27 mouse cellular contexts compared by ENCODE assay signal in genomic region chr10:95976798-95977197, GRCm38 (mm10). TPM values are rescaled to one million over a fixed set of nuclear protein-coding genes. Genes with fewer than 3 reads are reported as not detected.
DNase-seq lines count a peak whose midpoint lies in the region; ATAC-seq and TF ChIP-seq lines count a peak whose summit lies in the region.
"Had no signal": no experiment of that assay in that cellular context is flagged by ENCODE, and none has a peak within 500 bp of the region (broad histone marks: within the 10 kb centered on the region; RNA-seq: fewer than 3 reads in every experiment).

No protein-coding gene starts in this region.

- no peak overlapping the region for H3K4me3 ChIP-seq in ES-Bruce4 (ENCODE audit: low read depth, low read length)
- no peak overlapping the region for H3K4me3 ChIP-seq in ES-E14 (ENCODE audit: insufficient read depth in 1 of 2, low read depth in 1 of 2, low read length in 2 of 2, poor library complexity in 1 of 2, severe bottlenecking in 1 of 2)
- H3K4me3 ChIP-seq: embryonic facial prominence, embryonic 13.5 days; embryonic facial prominence, embryonic 15.5 days; erythroblast, embryonic 14.5 days; forebrain, embryonic 10.5 days; forebrain, embryonic 13.5 days; forebrain, embryonic 15.5 days had no signal

- ATAC-seq in frontal cortex, adult (ENCODE audit: low TSS enrichment), result no peak
- ATAC-seq: activated CD4-positive, CD25-positive, alpha-beta regulatory T cell, adult 4 months; CD4-positive, CD25-positive, alpha-beta regulatory T cell, adult 4 months; forebrain, embryonic 13.5 days; forebrain, embryonic 15.5 days; forebrain, postnatal 0 days had no signal

- H3K36me3 ChIP-seq in ES-Bruce4 (ENCODE audit: control insufficient read depth, insufficient read depth, low read length, poor library complexity, severe bottlenecking) (no peaks in the 10 kb centered on the region), ES-E14 (ENCODE audit: control insufficient read depth, insufficient read depth, low read length, poor library complexity, severe bottlenecking) (no peaks in the 10 kb centered on the region)

- H3K27ac ChIP-seq in ES-Bruce4 (ENCODE audit: insufficient read depth, low read length) (no peak overlapping the region), ES-E14 (ENCODE audit: insufficient read depth, low read depth, low read length, poor library complexity, severe bottlenecking) (no peak overlapping the region)
- H3K27ac ChIP-seq: embryonic facial prominence, embryonic 13.5 days; embryonic facial prominence, embryonic 15.5 days; forebrain, embryonic 10.5 days; forebrain, embryonic 13.5 days; forebrain, embryonic 15.5 days had no signal

- H3K9ac ChIP-seq in ES-Bruce4 (ENCODE audit: low read depth, poor library complexity, severe bottlenecking), result no peak overlapping the region
- H3K9ac ChIP-seq in ES-E14 (ENCODE audit: insufficient read depth, low read depth, low read length, poor library complexity, severe bottlenecking), result no peak overlapping the region
- H3K9ac ChIP-seq: embryonic facial prominence, embryonic 13.5 days; embryonic facial prominence, embryonic 15.5 days; forebrain, embryonic 13.5 days; forebrain, embryonic 15.5 days; forebrain, postnatal 0 days had no signal

- no peak for TF ChIP-seq POLR2A in ES-Bruce4 (IDR thresholded peaks at IDR 0.05; ENCODE audit: insufficient read depth, low read length)

- H3K9me3 ChIP-seq in ES-Bruce4 (replicated peaks; ENCODE audit: control insufficient read depth, insufficient read depth, low read length, poor library complexity, severe bottlenecking) (no peaks in the 10 kb centered on the region), ES-E14 (ENCODE audit: control insufficient read depth, insufficient read depth, low read depth, low read length) (no peaks in the 10 kb centered on the region)
- H3K9me3 ChIP-seq: embryonic facial prominence, embryonic 13.5 days; embryonic facial prominence, embryonic 15.5 days; forebrain, embryonic 10.5 days; forebrain, embryonic 13.5 days; forebrain, embryonic 15.5 days had no signal

- in situ Hi-C loops in ES-E14 (cut with MboI; ENCODE audit: low sequenced_read_pairs in 2 of 2, unreplicated experiment in 2 of 2), result no loop called here

- 0 out of 2 replicates have a peak, but pooled peaks have one; percentile 25 for TF ChIP-seq EP300 in ES-Bruce4 (IDR thresholded peaks at IDR 0.05; ENCODE audit: insufficient read depth, low read depth, low read length)

- no peaks in the 10 kb centered on the region for H3K27me3 ChIP-seq in ES-Bruce4 (ENCODE audit: control insufficient read depth, insufficient read depth, low read length, poor library complexity, severe bottlenecking)
- H3K27me3 ChIP-seq: CH12.LX; embryonic facial prominence, embryonic 13.5 days; embryonic facial prominence, embryonic 15.5 days; forebrain, embryonic 13.5 days; forebrain, embryonic 15.5 days had no signal

- DNase-seq in ES-E14 (ENCODE audit: low read depth, low spot score), result peak; percentile 36
- DNase-seq in WW6 (ENCODE audit: low read depth, low spot score), result peak; percentile 5
- DNase-seq in adipocyte (ENCODE audit: low spot score), result no peak
- no peak for DNase-seq in retina, embryonic 14.5 days (ENCODE audit: low spot score)
- DNase-seq: adrenal gland, adult 2 months; adrenal gland, postnatal 10 days; adrenal gland, postnatal 25 days; B cell, adult 2 months; cerebellum, adult 11 months; cerebellum, adult 18-20 months; cerebellum, adult 8-10 months; cerebellum, adult 9-11 months; cerebellum, postnatal 14 days; cerebellum, postnatal 36 days; embryo, embryonic 11 days; forebrain, postnatal 0 days had no signal

- H3K4me1 ChIP-seq in ES-Bruce4 (ENCODE audit: control insufficient read depth, insufficient read depth, low read length) (no peaks in the 10 kb centered on the region), ES-E14 (ENCODE audit: control insufficient read depth in 2 of 2, insufficient read depth in 2 of 2, low read length in 2 of 2, poor library complexity in 1 of 2) (no peaks in the 10 kb centered on the region)
- H3K4me1 ChIP-seq: embryonic facial prominence, embryonic 13.5 days; embryonic facial prominence, embryonic 15.5 days; forebrain, embryonic 10.5 days; forebrain, embryonic 13.5 days; forebrain, embryonic 15.5 days had no signal

- no peak for TF ChIP-seq CTCF in ES-Bruce4 (IDR thresholded peaks at IDR 0.05; ENCODE audit: low read depth, low read length)

TF ChIP-seq in ES-E14, 5 proteins besides CTCF, POLR2A, EP300 and RAD21:
- TF ChIP-seq ZNF384 (IDR thresholded peaks at IDR 0.05; ENCODE audit: low read depth, low read length) (no peak), MAFK (IDR thresholded peaks at IDR 0.05; ENCODE audit: insufficient read depth, low read depth, low read length) (no peak), HCFC1 (IDR thresholded peaks at IDR 0.05; ENCODE audit: borderline replicate concordance, insufficient read depth, low read length) (no peak), ZC3H11A (IDR thresholded peaks at IDR 0.05; ENCODE audit: borderline replicate concordance, low read depth, low read length) (no peak), CHD2 (IDR thresholded peaks at IDR 0.05; ENCODE audit: low read depth, low read length) (no peak)

RNA-seq across cellular contexts. Expression of gene Eea1, which starts 36.3 kb away (rescaled TPM):
- 14.1 and 16.2 TPM in 2 replicates for polyA plus RNA-seq in ES-Bruce4 (2011; ENCODE audit: insufficient read depth, insufficient read length, low read depth, missing spikeins)
- total RNA-seq in ES-E14 (2012; rRNA removed), result 12.4 TPM in 2 replicates

Comparison
In these comparisons a context has a peak if more than half of its experiments do, and no peak if none do; other contexts are left out.
1. DNase-seq: peak in ES-E14 (single experiment) and WW6 (single experiment); none in adipocyte (single experiment) and retina, embryonic 14.5 days (single experiment).